Mouse (Mus musculus) stomach, postnatal 0 days (tissue): ENCODE results near the gene Ggt6.
"Not testable (repeated sequence)": the region's sequence is repeated elsewhere in the genome, so short reads cannot be mapped to it uniquely, and the experiment has no call there.

Experiments used
- CTCF ChIP-seq: IDR thresholded peaks from 2 replicates; pipeline ENCODE4 v1.5.1; 2016; ENCODE audit warnings: antibody characterized with exemption, low read depth, mild to moderate bottlenecking, moderate library complexity
- EP300 ChIP-seq: optimal IDR thresholded peaks from 2 replicates; pipeline ENCODE3; 2016; ENCODE audit warnings: antibody characterized with exemption

DNA sequence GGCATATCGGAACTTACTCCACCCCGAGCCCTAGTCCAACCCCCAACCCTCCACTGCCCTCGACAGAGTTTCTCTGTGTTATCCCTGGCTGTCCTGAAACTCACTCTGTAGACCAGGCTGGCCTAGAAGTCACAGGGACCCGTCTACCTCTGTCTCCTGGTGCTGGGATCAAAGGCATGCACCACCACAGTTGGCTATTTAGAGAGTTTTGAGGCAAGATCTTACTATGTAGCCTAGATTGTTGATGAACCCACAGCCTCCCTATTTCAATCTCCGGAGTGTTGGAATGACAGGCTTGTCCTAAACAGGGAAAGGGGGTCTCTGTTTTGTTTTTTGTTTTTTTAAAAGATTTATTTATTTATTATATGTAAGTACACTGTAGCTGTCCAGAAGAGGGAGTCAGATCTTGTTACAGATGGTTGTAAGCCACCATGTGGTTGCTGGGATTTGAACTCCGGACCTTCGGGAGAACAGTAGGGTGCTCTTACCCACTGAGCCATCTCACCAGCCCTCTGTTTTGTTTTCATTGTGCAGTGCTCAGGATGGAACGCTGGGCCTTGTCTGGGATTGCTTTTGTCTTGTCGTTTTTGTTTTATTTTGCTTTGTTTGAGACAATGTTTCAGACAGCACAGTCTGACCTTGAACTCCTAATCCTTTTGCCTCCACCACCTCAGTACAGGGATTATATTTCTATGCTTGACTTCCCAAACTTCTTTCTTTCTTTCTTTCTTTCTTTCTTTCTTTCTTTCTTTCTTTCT lies 4.8 kb upstream of the Ggt6 start:
- not testable (repeated sequence) for TF ChIP-seq CTCF, EP300
